Mouse (Mus musculus): Measurements from ENCODE around the gene Efcc1. TPM values are rescaled to one million over a fixed set of nuclear protein-coding genes. Genes with fewer than 3 reads are reported as not detected.
"Not testable (repeated sequence)": the region's sequence is repeated elsewhere in the genome, so short reads cannot be mapped to it uniquely, and the experiment has no call there.

The Efcc1 gene
- polyA plus RNA-seq, 1 experiment from 2014 or later = 1.4 TPM

- H3K27ac ChIP-seq = no peak overlapping the region
- no peaks in the 10 kb centered on the region for H3K36me3 ChIP-seq
- no peaks in the 10 kb centered on the region for H3K9me3 ChIP-seq
- H3K4me1 ChIP-seq = no peaks in the 10 kb centered on the region
- no peak for ATAC-seq (ENCODE audit: insufficient number of reproducible peaks, insufficient read depth, low FRiP score, low TSS enrichment)
- H3K4me2 ChIP-seq (replicated peaks) = no peak overlapping the region
- whole genome bisulfite sequencing = 60% methylated on average over 4 of the region's 4 CpGs
- no peaks in the 10 kb centered on the region for H3K27me3 ChIP-seq
- no peak overlapping the region for H3K4me3 ChIP-seq
- H3K9ac ChIP-seq = no peak overlapping the region
These were observed 33.0 kb downstream of the Efcc1 start for GRCm38 (mm10) chr6:87763376-87764280.

DNA sequence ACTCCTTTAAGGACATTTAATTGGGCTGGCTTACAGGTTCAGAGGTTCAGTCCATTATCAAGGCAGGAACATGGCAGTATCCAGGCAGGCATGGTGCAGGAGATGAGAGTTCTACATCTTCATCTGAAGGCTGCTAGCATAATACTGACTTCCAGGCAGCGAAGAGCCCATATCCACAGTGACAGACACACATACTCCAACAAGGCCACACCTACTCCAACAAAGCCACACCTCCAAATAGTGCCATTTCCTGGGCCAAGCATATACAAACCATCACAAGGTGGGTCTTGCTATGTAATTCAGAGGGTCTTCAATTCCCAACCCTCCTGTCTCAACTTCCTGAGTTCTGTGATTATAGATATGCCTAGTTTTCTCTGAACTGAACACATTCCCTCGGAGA, 33.6 kb downstream of the Efcc1 start:
- not testable (repeated sequence) for H3K4me1 ChIP-seq; H3K36me3 ChIP-seq; ATAC-seq (ENCODE audit: insufficient number of reproducible peaks, insufficient read depth, low FRiP score, low TSS enrichment); H3K4me3 ChIP-seq; H3K4me2 ChIP-seq (replicated peaks); H3K27me3 ChIP-seq; H3K9me3 ChIP-seq; H3K9ac ChIP-seq; H3K27ac ChIP-seq
- 98% methylated on average over 2 of the region's 2 CpGs for WGBS

GRCm38 (mm10) chr6:87770626-87771025, 40.0 kb downstream of the Efcc1 start:
- no peak overlapping the region for H3K4me2 ChIP-seq (replicated peaks)
- H3K9me3 ChIP-seq = no peaks in the 10 kb centered on the region
- no peaks in the 10 kb centered on the region for H3K36me3 ChIP-seq
- no peaks in the 10 kb centered on the region for H3K4me1 ChIP-seq
- no peak for ATAC-seq (ENCODE audit: insufficient number of reproducible peaks, insufficient read depth, low FRiP score, low TSS enrichment)
- no peaks in the 10 kb centered on the region for H3K27me3 ChIP-seq
- no peak overlapping the region for H3K27ac ChIP-seq
- WGBS = 63% methylated on average over 8 of the region's 8 CpGs
- no peak overlapping the region for H3K4me3 ChIP-seq
- no peak overlapping the region for H3K9ac ChIP-seq

DNA sequence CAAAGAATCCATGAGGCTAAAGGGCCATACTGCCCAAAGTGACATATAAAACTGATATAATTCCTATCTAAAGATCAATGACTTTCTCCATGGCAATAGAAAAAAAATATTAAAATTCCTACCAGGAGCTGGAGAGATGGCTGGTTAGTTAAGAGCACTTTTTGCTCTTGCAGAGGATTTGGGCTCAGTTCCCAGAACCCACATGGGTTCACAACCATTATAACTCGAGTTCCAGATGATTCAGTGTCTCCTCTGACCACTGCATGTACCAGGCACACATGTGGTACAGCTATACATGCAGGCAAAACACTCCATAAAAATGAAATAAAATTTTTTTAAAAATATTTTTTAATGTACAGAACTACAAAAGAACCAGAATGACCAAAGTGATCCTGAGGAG, 43.8 kb downstream of the Efcc1 start:
- no peaks in the 10 kb centered on the region for H3K9me3 ChIP-seq
- H3K9ac ChIP-seq = no peak overlapping the region
- H3K4me3 ChIP-seq = no peak overlapping the region
- no peaks in the 10 kb centered on the region for H3K4me1 ChIP-seq
- H3K36me3 ChIP-seq = no peaks in the 10 kb centered on the region
- no peak overlapping the region for H3K27ac ChIP-seq
- WGBS = 66% methylated on average over 1 of the region's 1 CpGs
- no peak overlapping the region for H3K4me2 ChIP-seq (replicated peaks)
- ATAC-seq (ENCODE audit: insufficient number of reproducible peaks, insufficient read depth, low FRiP score, low TSS enrichment) = no peak
- H3K27me3 ChIP-seq = no peaks in the 10 kb centered on the region

DNA sequence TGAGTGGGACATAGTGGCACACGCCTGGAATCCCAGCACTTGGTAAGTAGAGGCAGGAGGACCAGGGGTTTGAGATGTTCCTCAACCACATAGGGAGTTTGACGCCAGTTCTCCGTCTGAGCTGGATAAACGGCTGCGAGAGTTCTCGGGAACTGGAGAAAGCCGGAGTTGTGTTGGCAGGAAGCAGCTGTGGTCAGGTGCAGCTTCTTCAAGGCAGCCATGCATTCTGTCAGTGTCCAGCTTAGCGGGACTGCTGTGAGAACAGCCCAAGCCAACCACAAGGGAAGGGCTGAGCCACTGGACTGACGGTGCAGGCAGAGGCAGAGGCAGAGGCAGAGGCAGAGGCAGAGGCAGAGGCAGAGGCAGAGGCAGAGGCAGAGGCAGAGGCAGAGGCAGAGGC, 44.2 kb downstream of the Efcc1 start:
- WGBS = 86% methylated on average over 9 of the region's 9 CpGs
- H3K27me3 ChIP-seq = no peaks in the 10 kb centered on the region
- no peak for ATAC-seq (ENCODE audit: insufficient number of reproducible peaks, insufficient read depth, low FRiP score, low TSS enrichment)
- no peak overlapping the region for H3K4me2 ChIP-seq (replicated peaks)
- H3K27ac ChIP-seq = no peak overlapping the region
- no peak overlapping the region for H3K4me3 ChIP-seq
- no peaks in the 10 kb centered on the region for H3K4me1 ChIP-seq
- H3K9ac ChIP-seq = no peak overlapping the region
- H3K36me3 ChIP-seq = no peaks in the 10 kb centered on the region
- no peaks in the 10 kb centered on the region for H3K9me3 ChIP-seq

GRCm38 (mm10) chr6:87775588-87776245, 45.0 kb downstream of the Efcc1 start:
- no peak overlapping the region for H3K9ac ChIP-seq
- H3K27ac ChIP-seq = no peak overlapping the region
- H3K4me1 ChIP-seq = no peaks in the 10 kb centered on the region
- H3K4me2 ChIP-seq (replicated peaks) = no peak overlapping the region
- ATAC-seq (ENCODE audit: insufficient number of reproducible peaks, insufficient read depth, low FRiP score, low TSS enrichment) = no peak
- 67% methylated on average over 3 of the region's 3 CpGs for WGBS
- H3K9me3 ChIP-seq = no peaks in the 10 kb centered on the region
- H3K27me3 ChIP-seq = no peaks in the 10 kb centered on the region
- H3K4me3 ChIP-seq = no peak overlapping the region
- H3K36me3 ChIP-seq = no peaks in the 10 kb centered on the region

GRCm38 (mm10) chr6:87776663-87777062, 46.0 kb downstream of the Efcc1 start:
- 75% methylated on average over 1 of the region's 1 CpGs for WGBS
- H3K27ac ChIP-seq = no peak overlapping the region
- H3K9me3 ChIP-seq = no peaks in the 10 kb centered on the region
- no peaks in the 10 kb centered on the region for H3K36me3 ChIP-seq
- no peak for ATAC-seq (ENCODE audit: insufficient number of reproducible peaks, insufficient read depth, low FRiP score, low TSS enrichment)
- no peak overlapping the region for H3K4me3 ChIP-seq
- no peaks in the 10 kb centered on the region for H3K4me1 ChIP-seq
- no peak overlapping the region for H3K9ac ChIP-seq
- no peaks in the 10 kb centered on the region for H3K27me3 ChIP-seq
- no peak overlapping the region for H3K4me2 ChIP-seq (replicated peaks)

DNA sequence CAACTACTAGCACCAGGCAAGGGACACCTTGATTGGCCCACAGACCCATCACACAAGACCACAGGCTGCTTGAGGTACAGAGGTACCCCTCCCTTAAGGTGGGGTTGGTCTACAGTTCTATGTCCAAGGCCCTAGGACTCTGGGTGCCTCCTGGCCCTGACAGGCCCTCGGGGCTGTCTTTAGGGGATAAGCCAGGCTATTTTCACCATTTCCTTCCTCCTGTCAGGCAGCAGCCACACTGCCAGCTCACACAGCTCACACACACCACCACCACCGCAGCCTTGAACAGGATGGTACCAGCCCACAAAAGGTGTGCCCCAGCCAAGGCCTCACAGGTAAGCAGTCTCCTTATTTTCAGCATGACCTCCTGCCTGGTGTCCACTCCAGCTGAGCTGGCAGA, 47.2 kb downstream of the Efcc1 start, which contains the start of gene Gp9:
Gene Gp9 (plus strand): TSS at position 231 of the 400 bp plus-strand sequence.
- Histone ChIP-seq H3K36me3 (no peaks in the 10 kb centered on the region), H3K27me3 (no peaks in the 10 kb centered on the region), H3K9ac (no peak within 1 kb of the TSS), H3K4me3 (no peak within 1 kb of the TSS), H3K27ac (no peak within 1 kb of the TSS), H3K4me1 (no peaks in the 10 kb centered on the region), H3K9me3 (no peaks in the 10 kb centered on the region), H3K4me2 (replicated peaks) (no peak within 1 kb of the TSS)
- no peak for ATAC-seq (ENCODE audit: insufficient number of reproducible peaks, insufficient read depth, low FRiP score, low TSS enrichment)
- WGBS = 74% methylated on average over 2 of the region's 2 CpGs

- Histone ChIP-seq H3K4me3 (no peak overlapping the region), H3K9me3 (no peaks in the 10 kb centered on the region), H3K27ac (no peak overlapping the region), H3K4me2 (replicated peaks) (no peak overlapping the region), H3K9ac (no peak overlapping the region), H3K36me3 (no peaks in the 10 kb centered on the region), H3K27me3 (no peaks in the 10 kb centered on the region), H3K4me1 (no peaks in the 10 kb centered on the region)
- ATAC-seq (ENCODE audit: insufficient number of reproducible peaks, insufficient read depth, low FRiP score, low TSS enrichment) = no peak
- 73% methylated on average over 11 of the region's 11 CpGs for WGBS
These were observed 47.9 kb downstream of the Efcc1 start for GRCm38 (mm10) chr6:87778294-87779173.

DNA sequence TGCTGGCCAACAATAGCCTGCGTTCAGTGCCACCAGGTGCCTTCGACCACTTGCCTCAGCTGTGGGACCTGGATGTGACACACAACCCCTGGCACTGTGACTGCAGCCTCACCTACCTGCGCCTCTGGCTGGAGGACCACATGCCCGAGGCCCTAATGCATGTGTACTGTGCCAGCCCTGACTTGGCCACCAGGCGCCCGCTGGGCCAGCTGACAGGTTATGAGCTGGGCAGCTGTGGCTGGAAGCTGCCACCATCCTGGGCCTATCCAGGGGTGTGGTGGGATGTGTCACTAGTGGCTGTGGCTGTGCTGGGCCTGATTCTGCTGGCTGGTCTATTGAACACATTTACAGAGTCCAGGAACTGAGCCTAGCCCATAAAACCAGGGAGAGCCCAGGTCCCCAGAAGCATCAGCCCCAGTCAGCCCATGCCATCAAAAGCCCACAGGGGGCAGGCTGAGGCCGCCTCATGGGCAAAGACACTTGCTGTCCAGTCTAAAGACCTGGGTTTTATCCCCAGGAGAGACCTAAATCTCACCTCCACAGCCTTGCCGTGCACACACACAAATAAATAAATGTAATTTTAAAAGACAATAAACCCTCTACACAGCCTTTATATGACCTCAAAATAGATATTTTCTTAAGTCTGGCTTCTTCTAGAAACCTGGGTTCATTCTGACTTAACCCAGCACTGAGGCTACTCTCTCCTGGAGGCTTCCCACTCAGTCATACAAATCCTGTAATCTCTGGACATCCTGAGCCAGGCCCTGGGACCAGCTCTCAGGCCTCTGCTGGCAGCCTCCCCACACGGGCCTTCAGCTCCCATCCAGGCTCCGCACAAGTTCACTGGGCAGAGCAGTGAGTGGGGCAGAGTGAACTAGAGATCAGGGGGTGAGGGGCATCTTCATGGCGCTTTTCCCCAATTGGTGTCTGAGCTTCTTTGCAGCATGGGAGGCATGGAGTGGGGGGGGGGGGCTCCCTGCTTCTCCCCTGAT, 48.8 kb downstream of the Efcc1 start:
- 83% methylated on average over 11 of the region's 11 CpGs for WGBS
- Histone ChIP-seq H3K4me2 (replicated peaks) (no peak overlapping the region), H3K27ac (no peak overlapping the region), H3K9me3 (no peaks in the 10 kb centered on the region), H3K36me3 (no peaks in the 10 kb centered on the region), H3K9ac (no peak overlapping the region), H3K4me3 (no peak overlapping the region), H3K4me1 (no peaks in the 10 kb centered on the region), H3K27me3 (no peaks in the 10 kb centered on the region)
- no peak for ATAC-seq (ENCODE audit: insufficient number of reproducible peaks, insufficient read depth, low FRiP score, low TSS enrichment)

Measured in embryonic facial prominence, embryonic 12.5 days (tissue).